Mouse (Mus musculus) neural tube, embryonic 13.5 days (tissue): ENCODE measurements around the gene Tmco3. TPM values are rescaled to one million over a fixed set of nuclear protein-coding genes. Genes with fewer than 3 reads are reported as not detected.

ENCODE experiments used
- ATAC-seq: fragments of 200-750 bp; cut with Nextera tagmentation; 2 replicates; pipeline ENCODE4 v1.8.0; 2017; ENCODE audit warnings: low read depth, mild to moderate bottlenecking, moderate TSS enrichment, moderate library complexity
- H3K27ac ChIP-seq: fragments of 300-500 bp; sonication (generic); replicated peaks from 2 replicates; pipeline ENCODE4 v1.5.1; 2015; ENCODE audit warnings: moderate library complexity, mild to moderate bottlenecking, inconsistent platforms
- H3K27me3 ChIP-seq: fragments of 300-500 bp; sonication (generic); 2 replicates; pipeline ENCODE4 v1.6.1; 2015; ENCODE audit warnings: mild to moderate bottlenecking, inconsistent platforms
- H3K36me3 ChIP-seq: fragments of 300-500 bp; sonication (generic); 2 replicates; pipeline ENCODE4 v1.6.1; 2015; ENCODE audit warnings: mild to moderate bottlenecking, inconsistent platforms
- H3K4me1 ChIP-seq: fragments of 300-500 bp; sonication (generic); replicated peaks from 2 replicates; pipeline ENCODE4 v1.6.1; 2015; ENCODE audit warnings: inconsistent platforms
- H3K4me2 ChIP-seq: fragments of 300-500 bp; sonication (generic); 2 replicates; pipeline ENCODE4 v1.6.1; 2015; ENCODE audit warnings: inconsistent platforms, mild to moderate bottlenecking, moderate library complexity
- H3K4me3 ChIP-seq: fragments of 300-500 bp; sonication (generic); 2 replicates; pipeline ENCODE4 v1.5.1; 2015; ENCODE audit warnings: mild to moderate bottlenecking, inconsistent platforms
- H3K9ac ChIP-seq: fragments of 300-500 bp; sonication (generic); 2 replicates; pipeline ENCODE4 v1.6.1; 2015; ENCODE audit warnings: moderate library complexity, mild to moderate bottlenecking, inconsistent platforms
- H3K9me3 ChIP-seq: fragments of 300-500 bp; sonication (generic); 2 replicates; pipeline ENCODE4 v1.6.1; 2016; ENCODE audit warnings: inconsistent platforms
- WGBS: fragments of 180-500 bp; shearing (Covaris S2); methylation state at CpG from one replicate; pipeline ENCODE4 v1.1.7; 2015; 5-methylcytosine and 5-hydroxymethylcytosine counted together
- polyA plus RNA-seq: library from polyadenylated mRNA; unstranded; fragments of >200 nt; fragmentation: Nextera tagmentation; extraction: Ambion mirVana; gene quantifications from 2 replicates; pipeline ENCODE4 v1.2.1, GENCODE M21; 2015

Tmco3 gene
- polyA plus RNA-seq, 1 experiment from 2014 or later = 49.2 TPM

- H3K4me1 ChIP-seq = no peaks in the 10 kb centered on the region
- H3K9ac ChIP-seq = no peak overlapping the region
- peaks cover 93% of the 10 kb centered on the region for H3K36me3 ChIP-seq
- no peak overlapping the region for H3K4me2 ChIP-seq
- no peak overlapping the region for H3K4me3 ChIP-seq
- H3K27ac ChIP-seq = no peak overlapping the region
- H3K27me3 ChIP-seq = no peaks in the 10 kb centered on the region
- 90% methylated on average over 7 of the region's 7 CpGs for WGBS
- H3K9me3 ChIP-seq = no peaks in the 10 kb centered on the region
- no peak for ATAC-seq
Observed at GRCm38 (mm10) chr8:13350052-13350451, 62.1 kb downstream of the Tmco3 start.

- Histone ChIP-seq H3K9me3 (no peaks in the 10 kb centered on the region), H3K36me3 (peaks cover 91% of the 10 kb centered on the region), H3K4me3 (no peak overlapping the region), H3K27me3 (no peaks in the 10 kb centered on the region), H3K27ac (no peak overlapping the region), H3K9ac (0 out of 2 replicates have a peak overlapping the region, but pooled peaks have one; percentile 17), H3K4me2 (no peak overlapping the region), H3K4me1 (no peaks in the 10 kb centered on the region)
- 86% methylated on average over 5 of the region's 5 CpGs for WGBS
- no peak for ATAC-seq
Observed at GRCm38 (mm10) chr8:13351593-13351992, 63.6 kb downstream of the Tmco3 start.

- H3K9me3 ChIP-seq = no peaks in the 10 kb centered on the region
- no peak overlapping the region for H3K4me3 ChIP-seq
- H3K9ac ChIP-seq = no peak overlapping the region
- ATAC-seq = no peak
- peaks cover 91% of the 10 kb centered on the region for H3K36me3 ChIP-seq
- no peaks in the 10 kb centered on the region for H3K4me1 ChIP-seq
- H3K4me2 ChIP-seq = no peak overlapping the region
- H3K27me3 ChIP-seq = no peaks in the 10 kb centered on the region
- 91% methylated on average over 8 of the region's 8 CpGs for WGBS
- no peak overlapping the region for H3K27ac ChIP-seq
Observed at GRCm38 (mm10) chr8:13352601-13353000, 64.6 kb downstream of the Tmco3 start.

GRCm38 (mm10) chr8:13353155-13353833, 65.3 kb downstream of the Tmco3 start:
- Histone ChIP-seq H3K36me3 (peaks cover 91% of the 10 kb centered on the region), H3K27me3 (no peaks in the 10 kb centered on the region), H3K4me3 (no peak overlapping the region), H3K9ac (no peak overlapping the region), H3K27ac (no peak overlapping the region), H3K9me3 (no peaks in the 10 kb centered on the region), H3K4me2 (no peak overlapping the region), H3K4me1 (no peaks in the 10 kb centered on the region)
- no peak for ATAC-seq
- WGBS = 83% methylated on average over 9 of the region's 9 CpGs

- ATAC-seq = no peak
- H3K27me3 ChIP-seq = no peaks in the 10 kb centered on the region
- WGBS = 82% methylated on average over 4 of the region's 4 CpGs
- H3K4me2 ChIP-seq = no peak overlapping the region
- no peak overlapping the region for H3K4me3 ChIP-seq
- H3K9ac ChIP-seq = no peak overlapping the region
- H3K4me1 ChIP-seq = no peaks in the 10 kb centered on the region
- H3K27ac ChIP-seq = no peak overlapping the region
- H3K9me3 ChIP-seq = no peaks in the 10 kb centered on the region
- peaks cover 91% of the 10 kb centered on the region for H3K36me3 ChIP-seq
Observed at GRCm38 (mm10) chr8:13353883-13354282, 65.9 kb downstream of the Tmco3 start.

- Histone ChIP-seq H3K4me1 (no peaks in the 10 kb centered on the region), H3K36me3 (peaks cover 91% of the 10 kb centered on the region), H3K27ac (no peak overlapping the region), H3K27me3 (no peaks in the 10 kb centered on the region), H3K9ac (no peak overlapping the region), H3K4me2 (no peak overlapping the region), H3K9me3 (no peaks in the 10 kb centered on the region), H3K4me3 (no peak overlapping the region)
- WGBS = 84% methylated on average over 6 of the region's 6 CpGs
- no peak for ATAC-seq
Observed at GRCm38 (mm10) chr8:13356221-13356620, 68.2 kb downstream of the Tmco3 start.

- 82% methylated on average over 10 of the region's 10 CpGs for WGBS
- Histone ChIP-seq H3K27me3 (no peaks in the 10 kb centered on the region), H3K4me2 (no peak overlapping the region), H3K9ac (no peak overlapping the region), H3K9me3 (no peaks in the 10 kb centered on the region), H3K27ac (no peak overlapping the region), H3K4me3 (no peak overlapping the region), H3K4me1 (no peaks in the 10 kb centered on the region), H3K36me3 (peaks cover 91% of the 10 kb centered on the region)
- no peak for ATAC-seq
Observed at GRCm38 (mm10) chr8:13356681-13357080, 68.7 kb downstream of the Tmco3 start.

- no peak overlapping the region for H3K4me2 ChIP-seq
- H3K27me3 ChIP-seq = no peaks in the 10 kb centered on the region
- H3K9me3 ChIP-seq = no peaks in the 10 kb centered on the region
- H3K27ac ChIP-seq = no peak overlapping the region
- WGBS = 86% methylated on average over 7 of the region's 7 CpGs
- no peak overlapping the region for H3K9ac ChIP-seq
- no peak for ATAC-seq
- no peaks in the 10 kb centered on the region for H3K4me1 ChIP-seq
- no peak overlapping the region for H3K4me3 ChIP-seq
- H3K36me3 ChIP-seq = peaks cover 87% of the 10 kb centered on the region
Observed at GRCm38 (mm10) chr8:13360213-13360612, 72.2 kb downstream of the Tmco3 start.

- Histone ChIP-seq H3K9ac (no peak overlapping the region), H3K4me1 (no peaks in the 10 kb centered on the region), H3K9me3 (no peaks in the 10 kb centered on the region), H3K27me3 (no peaks in the 10 kb centered on the region), H3K4me3 (no peak overlapping the region), H3K27ac (no peak overlapping the region), H3K4me2 (no peak overlapping the region), H3K36me3 (peaks cover 89% of the 10 kb centered on the region)
- ATAC-seq = no peak
- WGBS = 94% methylated on average over 6 of the region's 6 CpGs
Observed at GRCm38 (mm10) chr8:13361865-13362264, 73.9 kb downstream of the Tmco3 start.

Other genes starting within 250 kb of the Tmco3 start
- gene Proz, start 227.3 kb upstream of the Tmco3 start, polyA plus RNA-seq = 0.56 and 0.95 TPM in 2 replicates
- 45.7 and 46.0 TPM in 2 replicates for gene Pcid2, start 182.7 kb upstream of the Tmco3 start, polyA plus RNA-seq
- 72.1 and 82.7 TPM in 2 replicates for gene Cul4a, start 182.6 kb upstream of the Tmco3 start, polyA plus RNA-seq
- 281 and 292 TPM in 2 replicates for gene Lamp1, start 129.0 kb upstream of the Tmco3 start, polyA plus RNA-seq
- 9.7 and 11.2 TPM in 2 replicates for gene Grtp1, start 87.6 kb upstream of the Tmco3 start, polyA plus RNA-seq
- gene Adprhl1, start 34.0 kb upstream of the Tmco3 start, polyA plus RNA-seq = 0.65 and 2.4 TPM in 2 replicates
- gene Dcun1d2, start 59 bp upstream of the Tmco3 start, polyA plus RNA-seq = 33.5 and 34.3 TPM in 2 replicates
- 104 and 111 TPM in 2 replicates for gene Tfdp1, start 50.6 kb downstream of the Tmco3 start, polyA plus RNA-seq
- gene Atp4b, start 108.6 kb downstream of the Tmco3 start, polyA plus RNA-seq = not detected in 2 replicates
- gene Grk1, start 116.9 kb downstream of the Tmco3 start, polyA plus RNA-seq = not detected in 2 replicates
- gene Tmem255b, start 147.0 kb downstream of the Tmco3 start, polyA plus RNA-seq = 0.25 and 0.68 TPM in 2 replicates
- 25.9 and 28.8 TPM in 2 replicates for gene Gas6, start 206.3 kb downstream of the Tmco3 start, polyA plus RNA-seq